Mouse (Mus musculus) heart, postnatal 0 days (tissue): ENCODE results near the gene Prtg. TPM values are rescaled to one million over a fixed set of nuclear protein-coding genes. Genes with fewer than 3 reads are reported as not detected.

ENCODE experiments used
- ATAC-seq: fragments of 200-750 bp; cut with Nextera tagmentation; 2 replicates; pipeline ENCODE4 v1.8.0; 2017; ENCODE audit warnings: low read depth, moderate number of reproducible peaks, moderate library complexity; ENCODE audit not compliant: insufficient read depth
- DNase-seq: peaks from one replicate; pipeline ENCODE4 v3.0.0-alpha.2; 2016; ENCODE audit warnings: low spot score
- H3K27ac ChIP-seq: fragments of 300-500 bp; sonication (generic); 2 replicates; pipeline ENCODE4 v1.5.1; 2014; ENCODE audit warnings: low read depth, mild to moderate bottlenecking
- H3K27me3 ChIP-seq: fragments of 300-500 bp; sonication (generic); 2 replicates; pipeline ENCODE4 v1.6.1; 2014; ENCODE audit warnings: low read length, mixed read lengths; ENCODE audit not compliant: control insufficient read depth, insufficient read depth
- H3K36me3 ChIP-seq: fragments of 300-500 bp; sonication (generic); replicated peaks from 2 replicates; pipeline ENCODE4 v1.6.1; 2014; ENCODE audit warnings: low read length, mixed read lengths; ENCODE audit not compliant: control insufficient read depth, insufficient read depth
- H3K4me1 ChIP-seq: fragments of 300-500 bp; sonication (generic); 2 replicates; pipeline ENCODE4 v1.6.1; 2014; ENCODE audit warnings: antibody characterized with exemption; ENCODE audit not compliant: control insufficient read depth, insufficient read depth
- H3K4me2 ChIP-seq: fragments of 300-500 bp; sonication (generic); 2 replicates; pipeline ENCODE4 v1.6.1; 2014; ENCODE audit warnings: low read depth, mild to moderate bottlenecking, low read length, moderate library complexity
- H3K4me3 ChIP-seq: fragments of 300-500 bp; sonication (generic); 2 replicates; pipeline ENCODE4 v1.5.1; 2014; ENCODE audit warnings: low read depth, low read length
- H3K9ac ChIP-seq: fragments of 300-500 bp; sonication (generic); replicated peaks from 2 replicates; pipeline ENCODE4 v1.6.1; 2014; ENCODE audit warnings: low read depth, low read length, mixed read lengths
- H3K9me3 ChIP-seq: fragments of 300-500 bp; sonication (generic); replicated peaks from 2 replicates; pipeline ENCODE4 v1.6.1; 2016; ENCODE audit warnings: low read length; ENCODE audit not compliant: control insufficient read depth
- CTCF ChIP-seq: IDR thresholded peaks from 2 replicates; pipeline ENCODE4 v1.5.1; 2016; ENCODE audit warnings: antibody characterized with exemption, control low read depth, low read depth
- EP300 ChIP-seq: IDR thresholded peaks from 2 replicates; pipeline ENCODE4 v1.6.1; 2016; ENCODE audit warnings: antibody characterized with exemption, low read depth
- WGBS: fragments of 180-500 bp; shearing (Covaris S2); extraction: QIAGEN DNeasy Blood & Tissue Kit; methylation state at CpG from one replicate; pipeline ENCODE4 v1.1.7; 2014; 5-methylcytosine and 5-hydroxymethylcytosine counted together
- polyA plus RNA-seq: library from polyadenylated mRNA; unstranded; fragments of >200 nt; fragmentation: Nextera tagmentation; extraction: Ambion mirVana; gene quantifications from 2 replicates; pipeline ENCODE4 v1.2.1, GENCODE M21; 2015
- total RNA-seq: library from RNA; depleted of rRNA; stranded (reverse); fragments of >200 nt; gene quantifications from 2 replicates; pipeline ENCODE4 v1.2.3, GENCODE M21; 2014; ENCODE audit warnings: low replicate concordance

The Prtg gene
- total and polyA plus RNA-seq, 2 experiments from 2014 or later: 0.04 to 0.31 TPM

GRCm38 (mm10) chr9:72881026-72881768 lies 74.5 kb downstream of the Prtg start:
- peak overlapping the region; percentile 14 for H3K4me2 ChIP-seq
- H3K4me1 ChIP-seq: peaks cover 16% of the 10 kb centered on the region
- no peaks in the 10 kb centered on the region for H3K36me3 ChIP-seq
- TF ChIP-seq EP300 (no peak), CTCF (no peak)
- peak; percentile 8; the same call in 1 of the 2 replicates for ATAC-seq
- no peaks in the 10 kb centered on the region for H3K27me3 ChIP-seq
- whole genome bisulfite sequencing: 27% methylated on average over 15 of the region's 15 CpGs
- peak; percentile 41 for DNase-seq
- no peak overlapping the region for H3K4me3 ChIP-seq
- H3K9ac ChIP-seq: no peak overlapping the region
- H3K27ac ChIP-seq: no peak overlapping the region; the same call in 1 of the 2 replicates
- H3K9me3 ChIP-seq: no peaks in the 10 kb centered on the region

- 9% methylated on average over 3 of the region's 3 CpGs for WGBS
- H3K4me1 ChIP-seq: peaks cover 16% of the 10 kb centered on the region
- no peak overlapping the region for H3K9ac ChIP-seq
- no peaks in the 10 kb centered on the region for H3K27me3 ChIP-seq
- H3K27ac ChIP-seq: no peak overlapping the region
- no peaks in the 10 kb centered on the region for H3K9me3 ChIP-seq
- peak; percentile 24; the same call in 1 of the 2 replicates for ATAC-seq
- TF ChIP-seq CTCF (peak; percentile 91), EP300 (no peak)
- no peak overlapping the region for H3K4me2 ChIP-seq
- DNase-seq: peak; percentile 77
- H3K4me3 ChIP-seq: no peak overlapping the region
- no peaks in the 10 kb centered on the region for H3K36me3 ChIP-seq
Observed at GRCm38 (mm10) chr9:72883940-72884339, 77.3 kb downstream of the Prtg start.

- DNase-seq: no peak
- TF ChIP-seq EP300 (no peak), CTCF (peak; percentile 61)
- Histone ChIP-seq H3K9ac (no peak overlapping the region), H3K4me1 (no peaks in the 10 kb centered on the region), H3K36me3 (no peaks in the 10 kb centered on the region), H3K4me2 (no peak overlapping the region), H3K27me3 (no peaks in the 10 kb centered on the region), H3K27ac (no peak overlapping the region), H3K9me3 (no peaks in the 10 kb centered on the region), H3K4me3 (no peak overlapping the region)
- WGBS: 82% methylated on average over 1 of the region's 1 CpGs
- no peak for ATAC-seq
Observed at GRCm38 (mm10) chr9:72889777-72890176, 83.1 kb downstream of the Prtg start.

- no peak for TF ChIP-seq EP300
- TF ChIP-seq CTCF: no peak
- H3K4me2 ChIP-seq: no peak overlapping the region
- no peaks in the 10 kb centered on the region for H3K9me3 ChIP-seq
- H3K4me3 ChIP-seq: no peak overlapping the region
- H3K27me3 ChIP-seq: no peaks in the 10 kb centered on the region
- no peak overlapping the region for H3K9ac ChIP-seq
- DNase-seq (no peak), ATAC-seq (no peak)
- H3K36me3 ChIP-seq: no peaks in the 10 kb centered on the region
- 72% methylated on average over 10 of the region's 10 CpGs for WGBS
- no peak overlapping the region for H3K27ac ChIP-seq
- H3K4me1 ChIP-seq: no peaks in the 10 kb centered on the region
Observed at GRCm38 (mm10) chr9:72890499-72891085, 83.9 kb downstream of the Prtg start.

GRCm38 (mm10) chr9:72892761-72893160 lies 86.1 kb downstream of the Prtg start:
- no peak for TF ChIP-seq EP300
- DNase-seq (no peak), ATAC-seq (no peak)
- Histone ChIP-seq H3K9me3 (no peaks in the 10 kb centered on the region), H3K36me3 (no peaks in the 10 kb centered on the region), H3K9ac (no peak overlapping the region), H3K27me3 (no peaks in the 10 kb centered on the region), H3K4me2 (no peak overlapping the region), H3K4me3 (no peak overlapping the region), H3K4me1 (no peaks in the 10 kb centered on the region), H3K27ac (no peak overlapping the region)
- 81% methylated on average over 5 of the region's 5 CpGs for WGBS
